Mouse (Mus musculus): ENCODE data around the gene Cts8. TPM values are rescaled to one million over a fixed set of nuclear protein-coding genes. Genes with fewer than 3 reads are reported as not detected.

Cts8 gene
- not detected in 2 replicates for polyA plus RNA-seq (2012; rRNA removed)

DNA sequence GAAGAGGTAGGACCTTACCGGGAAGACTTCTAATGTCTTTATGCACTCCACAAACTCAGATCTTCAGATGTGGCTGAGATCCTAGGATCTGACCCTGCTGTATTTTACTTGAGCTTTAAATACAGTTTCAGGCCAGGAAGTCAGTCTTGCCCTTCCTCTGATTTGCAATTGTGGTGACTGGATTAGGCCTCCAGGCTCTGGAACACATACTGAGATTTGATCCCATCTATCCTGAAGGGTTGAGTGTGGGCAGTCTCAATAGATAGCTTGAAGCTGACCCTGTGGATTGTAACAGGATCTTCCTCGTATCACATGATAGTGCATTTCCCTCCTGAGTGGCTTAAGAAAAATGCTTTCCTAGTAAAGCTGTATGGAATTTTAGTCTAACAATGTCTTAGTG lies at the start of gene Cts8:
Gene Cts8 (minus strand): TSS at position 101 of the 400 bp plus-strand sequence.
- DNase-seq (ENCODE audit: low read depth) = no peak

DNA sequence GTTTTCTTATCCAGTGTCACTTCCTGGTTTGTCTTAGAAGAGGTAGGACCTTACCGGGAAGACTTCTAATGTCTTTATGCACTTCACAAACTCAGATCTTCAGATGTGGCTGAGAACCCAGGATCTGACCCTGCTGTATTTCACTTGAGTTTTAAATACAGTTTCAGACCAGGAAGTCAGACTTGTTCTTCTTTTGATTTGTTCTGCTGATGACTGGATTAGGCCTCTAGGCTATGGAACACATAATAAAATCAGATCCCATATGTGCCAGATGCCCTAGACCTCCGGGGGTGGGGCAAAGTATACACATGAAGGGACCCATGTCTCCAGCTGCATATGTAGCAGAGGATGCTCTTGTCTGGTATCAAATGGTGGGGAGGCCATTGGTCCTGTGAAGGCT lies 33.6 kb upstream of the Cts8 start, which contains the start of gene Gm49398:
Gene Gm49398 (minus strand): TSS at position 101 of the 400 bp plus-strand sequence.
- no peak for DNase-seq (ENCODE audit: low read depth)

DNA sequence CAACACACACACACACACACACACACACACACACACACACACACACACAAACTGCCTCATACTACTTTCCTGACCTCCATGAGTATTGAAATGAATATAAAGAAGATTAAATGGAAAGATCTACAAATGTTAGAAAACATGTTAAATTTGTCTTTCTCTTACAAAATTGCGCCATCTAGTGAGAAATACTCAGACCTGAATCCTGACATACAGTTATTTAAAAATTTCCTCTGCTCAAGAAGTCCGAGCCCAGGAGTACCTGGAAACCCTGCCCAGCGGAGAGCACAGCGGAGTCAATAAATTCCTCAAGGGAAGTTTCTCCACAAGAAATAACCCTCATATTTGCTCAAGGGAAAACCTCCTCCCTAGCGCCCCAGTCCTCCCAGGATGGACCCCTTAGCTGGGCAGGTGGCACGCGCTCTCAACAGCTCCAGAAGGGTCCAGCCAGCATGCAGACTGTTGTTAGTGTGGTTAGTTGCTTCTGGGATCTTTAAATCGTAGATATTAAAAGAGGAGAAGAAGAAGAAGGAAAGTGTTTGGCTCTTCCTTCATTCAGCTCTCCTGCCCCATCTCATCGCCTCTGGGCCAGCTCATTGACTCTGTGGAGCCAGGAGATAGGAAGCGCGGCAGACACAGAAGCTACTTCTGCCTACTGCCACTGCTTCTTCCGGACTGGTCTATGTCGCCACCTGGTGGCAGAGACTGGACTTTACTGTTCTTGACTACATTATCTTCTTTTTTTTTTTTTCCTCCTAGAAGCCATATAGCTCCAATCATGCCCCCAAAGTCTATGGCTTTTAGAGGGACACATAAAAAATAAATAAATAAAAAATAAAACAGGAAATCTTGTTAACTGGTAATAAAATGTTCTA lies 13.8 kb downstream of the Cts8 start:
- DNase-seq (ENCODE audit: low read depth) = no peak

DNA sequence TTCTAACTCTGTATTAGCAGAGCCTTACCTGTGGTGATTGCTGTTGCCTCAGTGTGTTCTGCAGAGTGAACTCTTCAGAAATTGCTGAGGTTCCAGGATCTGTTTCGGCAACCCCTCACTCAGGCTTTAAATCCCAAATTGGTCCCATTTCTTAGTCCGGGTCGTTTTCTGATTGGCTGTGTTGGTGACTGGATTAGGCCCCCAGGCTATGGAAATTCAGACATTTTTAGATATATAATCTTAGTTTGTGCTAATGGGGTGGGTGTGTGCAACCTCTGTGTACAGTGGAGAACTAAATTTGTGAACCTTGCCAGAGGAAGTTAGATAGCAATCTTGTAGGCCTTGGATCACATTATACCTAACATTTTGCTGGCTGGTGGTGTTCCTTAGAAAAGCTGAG lies 51.8 kb downstream of the Cts8 start, which contains the start of gene Cts6:
Gene Cts6 (minus strand): TSS at position 101 of the 400 bp plus-strand sequence.
- DNase-seq (ENCODE audit: low read depth) = no peak

Other genes with a start within 250 kb of the Cts8 start
- gene Ctsj, start 249.4 kb downstream of the Cts8 start, polyA plus RNA-seq (2012; rRNA removed) = not detected in 2 replicates
- not detected in 2 replicates for gene Ctsq, start 214.7 kb downstream of the Cts8 start, polyA plus RNA-seq (2012; rRNA removed)
- not detected in 2 replicates for gene Ctsr, start 91.1 kb downstream of the Cts8 start, polyA plus RNA-seq (2012; rRNA removed)
- gene Cts6, start 51.9 kb downstream of the Cts8 start, polyA plus RNA-seq (2012; rRNA removed) = not detected in 2 replicates
- not detected in 2 replicates for gene Gm49398, start 33.5 kb upstream of the Cts8 start, polyA plus RNA-seq (2012; rRNA removed)
- not detected in 2 replicates for gene Cts7, start 102.8 kb upstream of the Cts8 start, polyA plus RNA-seq (2012; rRNA removed)